Mouse (Mus musculus) hematopoietic stem cell, adult 5-6 weeks (primary cell): Measurements from ENCODE around the gene Abhd17a. TPM values are rescaled to one million over a fixed set of nuclear protein-coding genes. Genes with fewer than 3 reads are reported as not detected.
A peak's percentile ranks its signal among the peaks of the same experiment; 100 is the strongest.

Source experiments
- ATAC-seq, 2 experiments: fragments of 125-278 bp in 1 of 2; replicated peaks in 1 of 2; 2 replicates each; pipeline ENCODE4 v1.8.0; 2016 to 2017; ENCODE audit warnings: inconsistent platforms in 2 of 2, mild to moderate bottlenecking in 2 of 2, moderate number of reproducible peaks in 2 of 2, low read depth in 1 of 2, moderate TSS enrichment in 1 of 2; ENCODE audit not compliant: low FRiP score in 2 of 2, poor library complexity in 2 of 2, severe bottlenecking in 2 of 2, insufficient read depth in 1 of 2, low TSS enrichment in 1 of 2
- total RNA-seq: library from RNA; stranded (forward); fragments of 172-1452, 232-1000 nt; gene quantifications from 2 replicates; pipeline ENCODE4 v1.2.3, GENCODE M21; 2017

The Abhd17a gene
- total RNA-seq, 1 experiment from 2014 or later: 16.3 TPM

- ATAC-seq: peak; percentile 46 to 48; a peak in 3 of 4 replicates
Measured at GRCm38 (mm10) chr10:80566375-80567092, 23.6 kb downstream of the Abhd17a start.

GRCm38 (mm10) chr10:80561116-80561944 lies 28.8 kb downstream of the Abhd17a start, which contains the start of gene Rexo1:
Gene Rexo1, minus strand, starts transcription at chr10:80561560.
- peak; percentile 84 to 85 for ATAC-seq

- ATAC-seq: no peak
Measured at GRCm38 (mm10) chr10:80560621-80561020, 29.5 kb downstream of the Abhd17a start.

- ATAC-seq: no peak
Measured at GRCm38 (mm10) chr10:80559431-80559830, 30.7 kb downstream of the Abhd17a start.

- ATAC-seq: no peak
Measured at GRCm38 (mm10) chr10:80557346-80557965, 32.7 kb downstream of the Abhd17a start.

GRCm38 (mm10) chr10:80553997-80554396 lies 36.1 kb downstream of the Abhd17a start:
- ATAC-seq: no peak

GRCm38 (mm10) chr10:80553575-80553974 lies 36.6 kb downstream of the Abhd17a start:
- no peak; a peak in 1 of 4 replicates for ATAC-seq

GRCm38 (mm10) chr10:80552364-80552763 lies 37.8 kb downstream of the Abhd17a start:
- no peak for ATAC-seq

GRCm38 (mm10) chr10:80549279-80549678 lies 40.9 kb downstream of the Abhd17a start:
- ATAC-seq: no peak

- ATAC-seq: peak; percentile 30 to 57; a peak in 2 of 4 replicates
Measured at GRCm38 (mm10) chr10:80548428-80549006, 41.6 kb downstream of the Abhd17a start.

GRCm38 (mm10) chr10:80547539-80547938 lies 42.6 kb downstream of the Abhd17a start:
- ATAC-seq: no peak

GRCm38 (mm10) chr10:80546945-80547344 lies 43.2 kb downstream of the Abhd17a start:
- no peak for ATAC-seq

GRCm38 (mm10) chr10:80545590-80545989 lies 44.6 kb downstream of the Abhd17a start:
- no peak for ATAC-seq

- ATAC-seq: no peak
Measured at GRCm38 (mm10) chr10:80543873-80544272, 46.3 kb downstream of the Abhd17a start.

GRCm38 (mm10) chr10:80539493-80539892 lies 50.6 kb downstream of the Abhd17a start:
- ATAC-seq: no peak

GRCm38 (mm10) chr10:80538710-80539394 lies 51.3 kb downstream of the Abhd17a start, which contains the start of gene Atp8b3:
Gene Atp8b3, minus strand, starts transcription at chr10:80539124.
- peak; percentile 86 for ATAC-seq

GRCm38 (mm10) chr10:80538180-80538579 lies 52.0 kb downstream of the Abhd17a start:
- no peak for ATAC-seq
